Mouse (Mus musculus) neural tube, embryonic 12.5 days (tissue): ENCODE results near the gene Otud3. TPM values are rescaled to one million over a fixed set of nuclear protein-coding genes. Genes with fewer than 3 reads are reported as not detected.
"Not testable (repeated sequence)": the region's sequence is repeated elsewhere in the genome, so short reads cannot be mapped to it uniquely, and the experiment has no call there.

Experiments
- ATAC-seq: fragments of 200-750 bp; cut with Nextera tagmentation; 2 replicates; pipeline ENCODE4 v1.8.0; 2017; ENCODE audit warnings: low read depth, mild to moderate bottlenecking, moderate TSS enrichment, moderate library complexity; ENCODE audit not compliant: low FRiP score
- H3K27ac ChIP-seq: fragments of 300-500 bp; sonication (generic); 2 replicates; pipeline ENCODE4 v1.5.1; 2016
- H3K27me3 ChIP-seq: fragments of 300-500 bp; sonication (generic); replicated peaks from 2 replicates; pipeline ENCODE4 v1.6.1; 2016; ENCODE audit warnings: mild to moderate bottlenecking
- H3K36me3 ChIP-seq: fragments of 300-500 bp; sonication (generic); 2 replicates; pipeline ENCODE4 v1.6.1; 2016; ENCODE audit warnings: mild to moderate bottlenecking
- H3K4me1 ChIP-seq: fragments of 300-500 bp; sonication (generic); 2 replicates; pipeline ENCODE4 v1.6.1; 2016
- H3K4me2 ChIP-seq: fragments of 300-500 bp; sonication (generic); replicated peaks from 2 replicates; pipeline ENCODE4 v1.6.1; 2016; ENCODE audit warnings: mild to moderate bottlenecking
- H3K4me3 ChIP-seq: fragments of 300-500 bp; sonication (generic); 2 replicates; pipeline ENCODE4 v1.5.1; 2016
- H3K9ac ChIP-seq: fragments of 300-500 bp; sonication (generic); 2 replicates; pipeline ENCODE4 v1.6.1; 2016; ENCODE audit warnings: mild to moderate bottlenecking
- H3K9me3 ChIP-seq: fragments of 300-500 bp; sonication (generic); 2 replicates; pipeline ENCODE4 v1.6.1; 2016; ENCODE audit warnings: mild to moderate bottlenecking
- WGBS: fragments of 180-500 bp; shearing (Covaris S2); methylation state at CpG from one replicate; pipeline ENCODE4 v1.1.7; 2016; 5-methylcytosine and 5-hydroxymethylcytosine counted together
- polyA plus RNA-seq: library from polyadenylated mRNA; unstranded; fragments of >200 nt; fragmentation: Nextera tagmentation; extraction: Ambion mirVana; gene quantifications from 2 replicates; pipeline ENCODE4 v1.2.1, GENCODE M21; 2016

The Otud3 gene
- polyA plus RNA-seq, 1 experiment from 2014 or later = 4.2 TPM

GRCm38 (mm10) chr4:138884261-138884660, 29.5 kb downstream of the Otud3 start:
- WGBS = 14% methylated on average over 6 of the region's 6 CpGs
- H3K9me3 ChIP-seq = no peaks in the 10 kb centered on the region
- H3K27me3 ChIP-seq = no peaks in the 10 kb centered on the region
- ATAC-seq = no peak
- no peak overlapping the region for H3K9ac ChIP-seq
- no peak overlapping the region for H3K4me2 ChIP-seq
- no peak overlapping the region for H3K27ac ChIP-seq
- peaks cover 7% of the 10 kb centered on the region for H3K4me1 ChIP-seq
- no peak overlapping the region for H3K4me3 ChIP-seq
- no peaks in the 10 kb centered on the region for H3K36me3 ChIP-seq

GRCm38 (mm10) chr4:138882179-138882578, 31.6 kb downstream of the Otud3 start:
- Histone ChIP-seq H3K36me3 (no peaks in the 10 kb centered on the region), H3K4me1 (peaks cover 11% of the 10 kb centered on the region), H3K27ac (no peak overlapping the region), H3K27me3 (no peaks in the 10 kb centered on the region), H3K4me2 (peak overlapping the region; percentile 47), H3K4me3 (no peak overlapping the region), H3K9ac (0 out of 2 replicates have a peak overlapping the region, but pooled peaks have one; percentile 17), H3K9me3 (no peaks in the 10 kb centered on the region)
- 8% methylated on average over 16 of the region's 16 CpGs for WGBS
- ATAC-seq = 0 out of 2 replicates have a peak, but pooled peaks have one; percentile 48

- H3K9me3 ChIP-seq = no peaks in the 10 kb centered on the region
- WGBS = 85% methylated on average over 7 of the region's 7 CpGs
- no peak for ATAC-seq
Measured at GRCm38 (mm10) chr4:138880811-138881584, 32.7 kb downstream of the Otud3 start.

GRCm38 (mm10) chr4:138879808-138880207, 33.9 kb downstream of the Otud3 start:
- peaks cover 11% of the 10 kb centered on the region for H3K4me1 ChIP-seq
- no peak overlapping the region for H3K27ac ChIP-seq
- H3K4me3 ChIP-seq = no peak overlapping the region
- no peaks in the 10 kb centered on the region for H3K9me3 ChIP-seq
- no peak overlapping the region for H3K4me2 ChIP-seq
- no peak for ATAC-seq
- no peaks in the 10 kb centered on the region for H3K36me3 ChIP-seq
- no peak overlapping the region for H3K9ac ChIP-seq
- WGBS = 85% methylated on average over 11 of the region's 11 CpGs
- H3K27me3 ChIP-seq = no peaks in the 10 kb centered on the region

More at GRCm38 (mm10) chr4:138880811-138881584, 32.7 kb downstream of the Otud3 start:
- Histone ChIP-seq H3K9ac (no peak overlapping the region), H3K4me3 (no peak overlapping the region), H3K4me2 (no peak overlapping the region), H3K36me3 (no peaks in the 10 kb centered on the region), H3K27me3 (no peaks in the 10 kb centered on the region), H3K4me1 (peaks cover 11% of the 10 kb centered on the region), H3K27ac (no peak overlapping the region)

GRCm38 (mm10) chr4:138878783-138879182, 35.0 kb downstream of the Otud3 start:
- no peak for ATAC-seq
- H3K27ac ChIP-seq = no peak overlapping the region
- 60% methylated on average over 8 of the region's 8 CpGs for WGBS
- H3K9me3 ChIP-seq = no peaks in the 10 kb centered on the region
- no peaks in the 10 kb centered on the region for H3K27me3 ChIP-seq
- H3K4me2 ChIP-seq = no peak overlapping the region
- H3K4me3 ChIP-seq = no peak overlapping the region
- H3K36me3 ChIP-seq = no peaks in the 10 kb centered on the region
- H3K9ac ChIP-seq = no peak overlapping the region
- H3K4me1 ChIP-seq = peaks cover 11% of the 10 kb centered on the region

GRCm38 (mm10) chr4:138877731-138878130, 36.0 kb downstream of the Otud3 start, which contains the start of gene Pla2g2e:
Pla2g2e (plus strand) TSS chr4:138877942.
- H3K36me3 ChIP-seq = no peaks in the 10 kb centered on the region
- WGBS = 84% methylated on average over 4 of the region's 4 CpGs
- no peak within 1 kb of the TSS for H3K9ac ChIP-seq
- ATAC-seq = no peak
- H3K4me1 ChIP-seq = peaks cover 11% of the 10 kb centered on the region
- H3K9me3 ChIP-seq = no peaks in the 10 kb centered on the region
- H3K4me2 ChIP-seq = no peak within 1 kb of the TSS
- H3K27me3 ChIP-seq = no peaks in the 10 kb centered on the region
- no peak within 1 kb of the TSS for H3K27ac ChIP-seq
- no peak within 1 kb of the TSS for H3K4me3 ChIP-seq

GRCm38 (mm10) chr4:138875986-138876385, 37.8 kb downstream of the Otud3 start:
- Histone ChIP-seq H3K36me3 (no peaks in the 10 kb centered on the region), H3K9me3 (no peaks in the 10 kb centered on the region), H3K9ac (no peak overlapping the region), H3K4me2 (no peak overlapping the region), H3K4me3 (no peak overlapping the region), H3K27ac (no peak overlapping the region), H3K4me1 (peaks cover 4% of the 10 kb centered on the region; the same call in 1 of the 2 replicates), H3K27me3 (no peaks in the 10 kb centered on the region)
- ATAC-seq = no peak
- WGBS = 90% methylated on average over 2 of the region's 2 CpGs

- not testable (repeated sequence) for H3K36me3 ChIP-seq, H3K4me1 ChIP-seq, H3K4me3 ChIP-seq, H3K27me3 ChIP-seq, ATAC-seq, H3K9ac ChIP-seq, H3K4me2 ChIP-seq, H3K27ac ChIP-seq, H3K9me3 ChIP-seq
- WGBS = 89% methylated on average over 2 of the region's 2 CpGs
Measured at GRCm38 (mm10) chr4:138875275-138875674, 38.5 kb downstream of the Otud3 start.

GRCm38 (mm10) chr4:138873864-138874263, 39.9 kb downstream of the Otud3 start, which contains the start of gene Gm13030:
Gm13030 (minus strand) TSS chr4:138873964.
- H3K27ac ChIP-seq = no peak within 1 kb of the TSS
- peaks cover 4% of the 10 kb centered on the region; the same call in 1 of the 2 replicates for H3K4me1 ChIP-seq
- no peak within 1 kb of the TSS for H3K4me2 ChIP-seq
- WGBS = 78% methylated on average over 6 of the region's 6 CpGs
- H3K36me3 ChIP-seq = no peaks in the 10 kb centered on the region
- H3K27me3 ChIP-seq = no peaks in the 10 kb centered on the region
- H3K9me3 ChIP-seq = no peaks in the 10 kb centered on the region
- no peak for ATAC-seq
- H3K4me3 ChIP-seq = no peak within 1 kb of the TSS
- no peak within 1 kb of the TSS for H3K9ac ChIP-seq

GRCm38 (mm10) chr4:138868666-138869065, 45.1 kb downstream of the Otud3 start:
- Histone ChIP-seq H3K9me3 (no peaks in the 10 kb centered on the region), H3K4me1 (no peaks in the 10 kb centered on the region), H3K27me3 (no peaks in the 10 kb centered on the region), H3K9ac (no peak overlapping the region), H3K4me3 (no peak overlapping the region), H3K36me3 (no peaks in the 10 kb centered on the region), H3K27ac (no peak overlapping the region), H3K4me2 (no peak overlapping the region)
- 62% methylated on average over 8 of the region's 8 CpGs for WGBS
- no peak for ATAC-seq

- WGBS = 14% methylated on average over 7 of the region's 7 CpGs
Measured at GRCm38 (mm10) chr4:138866413-138866812, 47.3 kb downstream of the Otud3 start.

GRCm38 (mm10) chr4:138865991-138866390, 47.8 kb downstream of the Otud3 start:
- WGBS = 73% methylated on average over 6 of the region's 6 CpGs

More at GRCm38 (mm10) chr4:138866413-138866812, 47.3 kb downstream of the Otud3 start:
- Histone ChIP-seq H3K27ac (no peak overlapping the region), H3K9ac (no peak overlapping the region), H3K4me3 (no peak overlapping the region), H3K4me2 (no peak overlapping the region), H3K9me3 (no peaks in the 10 kb centered on the region), H3K4me1 (no peaks in the 10 kb centered on the region), H3K27me3 (no peaks in the 10 kb centered on the region), H3K36me3 (no peaks in the 10 kb centered on the region)
- no peak for ATAC-seq

GRCm38 (mm10) chr4:138865092-138865491, 48.7 kb downstream of the Otud3 start:
- Histone ChIP-seq H3K4me3 (no peak overlapping the region), H3K27me3 (no peaks in the 10 kb centered on the region), H3K36me3 (no peaks in the 10 kb centered on the region), H3K27ac (no peak overlapping the region), H3K4me1 (no peaks in the 10 kb centered on the region), H3K4me2 (no peak overlapping the region), H3K9me3 (no peaks in the 10 kb centered on the region), H3K9ac (no peak overlapping the region)
- 25% methylated on average over 5 of the region's 5 CpGs for WGBS
- ATAC-seq = no peak

More at GRCm38 (mm10) chr4:138865991-138866390, 47.8 kb downstream of the Otud3 start:
- H3K36me3 ChIP-seq = no peaks in the 10 kb centered on the region
- H3K4me1 ChIP-seq = no peaks in the 10 kb centered on the region
- H3K4me2 ChIP-seq = no peak overlapping the region
- H3K27me3 ChIP-seq = no peaks in the 10 kb centered on the region
- no peaks in the 10 kb centered on the region for H3K9me3 ChIP-seq
- ATAC-seq = no peak
- no peak overlapping the region for H3K4me3 ChIP-seq
- no peak overlapping the region for H3K27ac ChIP-seq
- H3K9ac ChIP-seq = no peak overlapping the region
